Mouse (Mus musculus) cerebellum, postnatal 25 days (tissue): ENCODE results near the gene Bsn.

Experiments used
- DNase-seq, 2 experiments: peaks; one replicate each; pipeline ENCODE4 v3.0.0; 2021; ENCODE audit warnings: mixed read lengths in 2 of 2

Bsn gene

DNA sequence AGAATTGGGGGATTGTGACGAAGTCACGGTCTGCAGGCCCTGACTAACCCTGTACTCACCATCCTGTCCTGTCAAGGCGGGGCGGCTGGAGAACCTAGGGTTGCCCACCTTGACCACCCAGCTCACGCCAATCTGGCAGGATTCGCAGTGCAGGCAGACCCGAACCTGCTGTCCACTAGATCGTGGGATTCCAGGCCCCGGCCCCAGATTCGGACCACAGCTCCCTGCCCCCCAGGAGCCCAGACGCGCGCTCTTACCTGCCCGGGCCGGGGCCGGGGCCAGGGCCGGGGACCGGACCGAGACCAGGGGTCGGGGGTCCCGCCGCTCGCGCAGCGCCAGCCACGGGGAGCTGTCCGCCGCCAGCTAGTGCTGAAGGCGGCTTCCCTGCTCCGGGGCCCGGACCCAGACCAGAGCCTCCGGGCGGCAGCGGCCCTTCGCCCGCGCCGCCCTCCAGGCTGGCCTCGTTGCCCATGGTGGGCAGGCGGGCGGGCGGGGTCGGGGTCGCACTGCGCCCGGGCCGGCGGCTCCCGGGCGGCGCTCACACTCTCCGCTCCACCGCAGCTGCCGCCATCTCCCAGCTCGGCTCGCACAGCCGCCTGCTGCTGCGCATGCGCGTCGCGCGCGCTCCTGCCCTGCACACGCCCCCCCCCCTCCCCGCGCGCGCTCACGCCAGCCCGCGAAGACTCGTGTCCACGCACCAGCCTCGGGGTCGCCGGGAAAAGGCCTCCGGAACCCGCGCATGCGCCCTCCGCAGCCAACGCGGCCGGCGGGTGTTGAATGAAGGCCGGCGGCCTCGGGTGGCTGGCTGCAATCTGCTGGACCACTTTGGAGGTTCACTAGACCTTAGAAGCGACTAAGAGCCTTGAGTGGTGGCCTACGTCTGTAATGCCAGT is at the start of gene Bsn:
Bsn (minus strand) TSS at position 598 of the 893 bp plus-strand sequence.
- peak; percentile 94 to 97 for DNase-seq

DNA sequence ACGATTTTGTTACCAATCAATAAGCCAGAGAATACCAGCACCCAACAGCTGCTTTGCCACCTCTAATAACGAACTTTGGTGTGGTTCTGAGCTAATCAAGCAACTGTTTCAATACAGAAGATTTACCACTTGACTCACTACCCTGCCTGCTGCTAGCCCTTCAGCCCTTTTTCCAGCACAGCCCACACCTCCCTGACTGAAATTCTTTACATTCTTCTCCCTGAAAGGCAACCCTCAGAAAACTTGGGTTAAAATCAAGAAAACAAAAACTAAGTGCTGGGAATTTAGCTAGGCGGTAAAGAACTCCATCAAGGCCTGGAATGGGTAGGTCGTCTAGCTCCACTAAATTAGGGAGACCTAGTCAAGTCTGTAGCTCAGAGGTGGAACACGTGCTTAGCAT is 49.8 kb upstream of the Bsn start:
- DNase-seq: no peak

DNA sequence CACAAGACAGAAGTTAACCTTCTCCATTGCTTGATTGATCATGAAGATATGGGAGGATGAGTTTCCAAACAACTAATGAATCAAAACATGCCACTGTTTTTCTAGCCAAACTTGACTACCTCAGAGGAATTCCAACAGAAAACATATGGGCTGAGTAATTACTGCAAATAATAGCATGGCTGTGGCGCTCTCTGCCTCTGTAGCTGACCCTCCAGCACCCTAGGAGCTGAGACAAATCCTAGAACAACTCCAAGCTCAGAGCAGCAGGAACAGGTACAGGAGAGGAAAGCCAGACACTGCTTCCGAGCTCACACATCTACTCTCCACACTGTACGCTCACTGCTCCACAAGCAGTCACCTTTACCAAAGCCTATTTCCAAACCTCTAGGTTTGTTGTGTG is 48.6 kb upstream of the Bsn start:
- DNase-seq: no peak

DNA sequence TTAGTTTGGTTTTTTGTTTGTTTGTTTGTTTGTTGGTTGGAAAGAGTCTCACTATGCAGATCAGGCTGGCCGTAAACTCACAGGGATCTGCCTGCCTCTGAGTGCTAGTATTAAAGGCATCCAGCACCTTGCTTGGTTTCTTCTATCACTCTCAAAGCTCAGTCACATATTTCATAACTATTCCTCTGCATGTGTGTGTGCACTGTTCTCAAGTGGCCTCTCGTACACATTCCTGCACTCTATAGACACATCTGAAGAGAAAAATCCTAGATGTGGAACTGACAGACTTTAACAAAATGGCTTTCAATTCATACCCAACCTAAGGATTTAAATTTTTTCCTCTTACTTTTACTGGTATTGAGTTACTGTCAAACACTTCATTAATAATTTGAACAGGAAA is 48.2 kb upstream of the Bsn start:
- DNase-seq: no peak

DNA sequence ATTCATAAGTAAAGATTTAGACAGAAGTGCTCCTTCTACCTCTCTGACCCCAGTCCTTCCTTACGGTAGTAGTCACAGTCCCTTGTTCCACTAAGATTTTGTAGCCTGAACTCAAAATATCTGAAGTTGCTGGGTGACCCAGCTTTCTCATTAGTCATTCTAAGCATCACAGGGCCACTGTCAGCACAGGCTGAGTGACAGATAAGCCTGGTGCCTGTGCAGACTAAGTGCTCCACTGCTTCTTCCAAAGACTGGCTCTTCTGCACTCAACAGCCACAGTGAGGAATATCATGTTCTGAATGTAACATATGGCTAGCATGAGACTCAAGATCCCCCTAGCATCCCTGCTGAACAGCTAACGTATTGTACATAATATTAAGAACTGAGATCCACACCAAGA is 44.5 kb upstream of the Bsn start:
- no peak for DNase-seq

DNA sequence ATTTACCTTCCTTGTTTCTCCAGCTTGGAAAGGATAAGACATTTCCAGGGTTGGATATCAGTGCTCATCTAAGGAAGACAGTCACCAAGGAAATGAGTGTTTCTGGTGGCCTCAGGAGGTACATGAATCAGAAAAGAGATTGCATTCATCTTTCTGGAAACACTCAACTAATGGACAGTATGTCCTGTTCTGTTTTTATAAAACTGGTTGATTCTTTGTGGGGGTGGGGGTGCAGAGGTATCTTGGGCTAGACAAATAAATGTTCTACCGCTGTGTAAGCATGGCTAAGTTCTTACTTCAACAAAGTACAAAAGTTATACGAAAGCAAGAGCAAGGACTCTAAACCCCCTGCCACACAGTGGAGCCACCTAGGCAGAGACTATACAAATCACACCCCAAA is 42.7 kb upstream of the Bsn start:
- DNase-seq: no peak

DNA sequence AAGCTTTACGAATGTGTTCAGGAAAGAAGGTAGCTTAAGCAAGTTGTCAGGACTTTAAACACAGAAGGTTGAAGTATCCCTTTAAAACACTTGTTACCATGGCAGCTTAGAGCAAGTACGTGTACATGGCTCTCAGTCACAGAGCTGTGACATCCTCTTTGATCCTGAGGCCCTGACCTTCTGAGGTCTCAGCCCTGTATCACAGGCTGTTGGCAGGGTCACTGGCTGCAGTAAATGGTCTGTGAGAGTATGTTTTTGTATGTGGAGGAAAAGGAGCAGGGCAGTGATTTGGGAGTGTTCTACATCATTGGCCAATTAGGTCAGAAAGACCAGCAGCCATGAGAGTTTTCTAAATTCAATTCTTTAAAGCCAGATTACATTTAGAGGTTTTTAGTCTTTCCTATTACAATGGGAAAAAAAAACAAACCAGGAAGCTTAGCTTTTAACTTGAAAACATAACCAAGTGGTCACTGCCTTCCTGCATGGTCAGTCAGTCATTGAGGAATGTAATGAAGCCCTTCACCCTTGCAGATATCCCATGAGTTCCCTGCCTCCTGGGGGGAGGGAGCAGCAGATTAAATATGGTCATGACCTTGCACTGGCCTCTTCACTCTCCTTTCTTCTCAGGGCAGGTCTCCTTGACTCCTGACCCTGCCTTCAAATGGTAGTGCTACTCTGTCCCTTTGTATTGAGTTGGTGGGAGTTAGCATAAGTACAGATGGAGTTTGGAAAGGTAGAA is 37.9 kb upstream of the Bsn start:
- DNase-seq: no peak

DNA sequence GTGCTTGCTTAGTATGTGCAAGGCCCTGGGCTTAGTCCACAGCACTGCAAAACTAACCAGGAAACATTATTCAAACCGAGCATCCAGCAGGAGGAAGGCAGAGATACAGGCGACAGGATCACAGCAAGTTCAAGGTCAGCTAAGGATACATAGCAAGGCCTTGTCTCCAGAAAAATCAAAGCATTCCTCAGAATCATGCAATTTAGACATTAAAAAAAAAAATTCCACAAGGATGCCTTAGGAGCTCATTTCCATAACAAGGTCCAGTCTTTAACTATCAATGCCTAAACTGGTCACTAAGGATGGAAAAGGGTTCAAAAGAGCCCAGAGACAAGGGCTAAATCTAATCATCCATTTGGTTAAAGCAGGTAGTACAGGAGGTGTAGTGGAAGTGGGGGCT is 35.0 kb upstream of the Bsn start:
- no peak for DNase-seq

DNA sequence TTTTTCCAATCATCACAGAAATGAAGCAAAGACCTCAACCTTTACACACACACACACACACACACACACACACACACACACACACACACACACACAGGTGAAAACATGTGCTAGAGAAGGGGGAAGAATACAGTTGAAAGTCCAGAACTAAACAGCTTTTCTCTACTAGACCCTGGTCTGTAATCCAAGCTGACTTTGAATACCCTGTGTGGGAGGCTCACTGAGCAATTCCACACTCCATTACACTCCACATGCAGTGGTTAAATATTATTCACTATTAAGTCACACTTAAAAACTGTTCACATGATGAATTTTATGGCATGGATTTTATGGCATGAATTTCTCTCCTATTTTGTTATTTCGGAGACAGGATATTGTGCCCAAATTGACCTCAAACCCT is 33.4 kb upstream of the Bsn start:
- DNase-seq: no peak

DNA sequence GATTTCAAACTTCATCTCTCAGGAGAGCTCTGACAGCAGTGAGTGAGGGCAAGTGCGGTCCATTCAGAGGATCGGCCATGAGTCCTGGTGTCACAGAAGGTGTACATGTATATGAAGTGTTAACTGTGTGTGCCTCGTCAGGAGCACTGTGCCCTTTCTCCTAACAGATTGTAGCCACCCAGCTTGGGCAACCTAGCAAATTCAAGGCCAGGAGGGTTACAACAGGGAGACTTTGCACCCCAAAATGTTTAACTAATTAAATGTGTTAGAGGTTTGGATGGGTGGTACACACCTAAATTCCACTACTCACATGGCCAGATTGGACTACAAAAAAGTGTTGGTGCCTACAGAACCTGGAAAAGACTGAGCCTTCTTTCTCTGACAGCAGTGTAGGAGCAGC is 31.4 kb upstream of the Bsn start:
- DNase-seq: no peak

DNA sequence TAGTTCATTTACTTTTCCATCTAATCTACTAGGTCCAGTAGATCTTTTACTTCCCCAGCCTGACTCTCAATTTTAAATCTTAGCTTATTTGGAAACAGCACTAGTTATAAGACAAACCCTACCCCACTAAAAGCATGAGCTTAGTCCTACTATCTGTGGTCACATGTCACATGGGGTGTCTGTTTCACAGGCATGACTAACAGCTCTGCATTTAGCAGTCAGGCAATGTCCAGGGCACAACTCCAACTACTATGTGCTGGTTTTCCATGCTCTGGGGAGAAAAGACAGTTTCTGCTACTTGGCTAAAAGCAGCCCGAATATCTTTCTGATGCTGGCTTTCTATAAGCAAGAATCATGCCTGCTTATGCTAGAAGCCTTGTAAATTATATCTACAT is 30.2 kb upstream of the Bsn start:
- peak in 1 of 2 experiments; percentile 50 for DNase-seq

DNA sequence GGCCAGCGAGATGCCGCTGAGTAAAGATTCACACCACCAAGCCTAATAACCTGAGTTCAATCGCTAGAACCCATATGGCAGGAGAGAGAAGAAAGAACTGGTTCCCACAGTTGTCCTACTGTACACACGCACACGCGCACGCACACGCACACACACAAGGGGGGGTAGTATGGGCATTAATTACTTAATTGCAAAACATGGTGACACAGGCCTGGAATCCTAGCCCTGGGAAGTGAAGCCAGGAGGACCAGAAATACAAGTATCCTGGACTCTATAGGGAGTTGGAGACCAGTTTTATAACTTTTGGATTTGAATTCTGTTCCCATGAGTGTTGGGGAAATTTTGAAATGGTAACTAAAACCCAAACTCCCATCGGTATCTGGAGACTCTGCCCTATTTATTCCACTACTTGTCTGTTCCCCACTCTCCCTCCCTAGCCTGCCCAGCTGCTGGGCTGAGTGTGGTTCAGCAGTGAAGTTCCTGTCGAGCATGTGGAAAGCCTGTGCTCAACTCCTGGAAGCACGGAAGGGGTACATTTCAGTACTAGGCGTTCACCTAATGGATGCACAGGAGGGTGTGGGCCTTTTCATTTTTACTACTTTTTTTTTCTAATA is 29.7 kb upstream of the Bsn start:
- DNase-seq: no peak

DNA sequence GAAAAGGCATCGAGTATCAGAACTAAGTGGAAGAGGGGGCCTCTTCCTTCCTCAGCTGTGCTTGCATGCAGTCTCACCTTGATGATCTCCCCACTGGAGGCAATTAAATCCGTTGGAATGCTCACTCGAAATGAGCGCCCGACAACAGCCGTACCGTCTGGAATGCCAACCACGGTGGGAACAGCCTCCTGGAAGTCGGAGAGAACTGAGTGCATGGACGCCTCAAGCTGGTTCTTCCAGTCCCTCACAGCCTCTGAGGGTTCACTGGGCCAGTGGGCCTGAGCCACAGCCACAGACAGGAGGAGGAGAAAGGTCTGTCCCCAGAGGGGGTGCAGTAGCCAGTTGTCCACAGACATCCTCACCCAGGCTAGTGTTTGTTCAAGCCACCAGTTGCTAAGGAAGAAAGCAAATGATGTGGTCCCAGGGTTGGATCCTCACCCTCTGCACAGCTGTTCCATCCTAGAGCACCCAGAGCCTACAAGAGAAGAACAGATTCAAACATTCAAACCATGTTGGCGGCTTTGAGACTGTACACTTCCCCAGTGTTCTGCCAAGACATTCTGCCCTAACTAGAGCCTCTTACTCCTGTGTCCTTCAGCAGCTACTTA is 27.9 kb upstream of the Bsn start:
- no peak for DNase-seq

DNA sequence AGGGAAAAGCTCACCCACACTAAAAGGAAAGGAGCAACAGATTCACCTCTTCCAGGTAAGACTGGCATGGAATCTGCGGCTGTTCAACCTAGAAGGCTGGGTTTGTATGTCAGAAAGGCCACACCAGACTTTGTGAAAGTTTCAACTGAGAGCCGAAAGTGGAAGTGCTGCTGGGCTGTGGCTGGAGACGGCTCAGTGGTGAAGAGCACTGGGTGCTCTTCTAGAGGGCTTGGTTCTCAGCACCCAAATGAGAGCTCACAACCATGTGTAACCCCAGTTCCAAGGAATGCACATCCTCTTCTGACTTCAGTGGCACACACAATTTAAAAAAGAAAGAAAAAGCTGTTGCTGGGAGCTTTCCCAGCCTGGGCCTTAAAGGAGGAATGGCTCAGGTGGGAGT is 27.2 kb upstream of the Bsn start:
- no peak for DNase-seq

DNA sequence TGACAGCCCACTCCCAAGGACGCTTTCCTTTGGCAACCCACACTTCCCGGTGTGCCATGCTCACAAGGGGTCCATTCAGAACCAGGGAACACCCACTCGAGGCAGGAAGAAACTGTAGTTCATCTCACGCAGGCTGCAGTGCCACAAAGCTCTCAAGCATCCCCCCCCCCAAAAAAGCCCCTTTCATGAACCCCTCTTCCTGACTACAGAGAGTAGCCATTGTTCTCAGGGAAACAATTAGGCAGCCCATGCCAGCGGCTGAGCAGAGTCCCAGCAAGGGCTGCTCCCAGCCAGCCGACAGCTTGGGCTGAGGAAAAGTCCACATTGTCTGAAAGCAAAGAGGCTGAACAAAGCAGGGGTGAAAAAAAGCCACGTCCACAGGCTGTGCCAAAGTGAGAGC is 22.9 kb upstream of the Bsn start:
- no peak for DNase-seq

DNA sequence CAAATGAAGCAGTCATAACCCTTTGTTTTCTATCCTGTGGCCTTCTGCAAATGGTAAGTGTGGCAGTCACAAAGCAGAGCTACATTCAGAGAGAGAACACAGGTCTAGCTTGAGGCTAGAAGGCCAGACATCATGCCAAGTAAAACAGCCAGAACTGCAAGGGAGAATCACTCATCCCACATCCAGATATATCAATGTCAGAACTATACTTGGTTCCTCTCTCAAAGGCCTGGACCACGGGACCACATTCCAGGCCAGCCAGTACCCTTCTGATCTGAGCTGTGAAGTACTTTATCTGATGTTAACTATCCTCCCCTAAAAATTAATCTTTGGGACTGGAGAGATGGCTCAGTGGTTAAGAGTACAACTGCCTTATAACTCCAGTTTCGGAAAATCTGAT is 22.2 kb upstream of the Bsn start:
- DNase-seq: no peak

DNA sequence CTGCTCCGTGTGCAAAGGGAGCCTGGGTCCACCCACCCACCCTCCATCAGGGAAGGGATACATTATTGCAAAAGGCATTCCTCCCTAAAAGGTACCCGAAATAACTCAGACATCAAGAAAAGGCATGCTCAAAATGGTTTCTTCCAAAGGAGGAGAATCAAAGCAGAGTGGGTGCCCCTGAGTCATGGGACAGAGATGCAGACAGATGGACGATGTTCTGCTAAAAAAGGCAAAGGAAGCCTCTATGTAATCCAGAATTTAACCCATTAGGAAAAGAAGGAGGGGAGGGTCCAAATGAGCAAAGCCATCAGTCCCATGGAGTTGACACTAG is 15.4 kb upstream of the Bsn start:
- DNase-seq: no peak

DNA sequence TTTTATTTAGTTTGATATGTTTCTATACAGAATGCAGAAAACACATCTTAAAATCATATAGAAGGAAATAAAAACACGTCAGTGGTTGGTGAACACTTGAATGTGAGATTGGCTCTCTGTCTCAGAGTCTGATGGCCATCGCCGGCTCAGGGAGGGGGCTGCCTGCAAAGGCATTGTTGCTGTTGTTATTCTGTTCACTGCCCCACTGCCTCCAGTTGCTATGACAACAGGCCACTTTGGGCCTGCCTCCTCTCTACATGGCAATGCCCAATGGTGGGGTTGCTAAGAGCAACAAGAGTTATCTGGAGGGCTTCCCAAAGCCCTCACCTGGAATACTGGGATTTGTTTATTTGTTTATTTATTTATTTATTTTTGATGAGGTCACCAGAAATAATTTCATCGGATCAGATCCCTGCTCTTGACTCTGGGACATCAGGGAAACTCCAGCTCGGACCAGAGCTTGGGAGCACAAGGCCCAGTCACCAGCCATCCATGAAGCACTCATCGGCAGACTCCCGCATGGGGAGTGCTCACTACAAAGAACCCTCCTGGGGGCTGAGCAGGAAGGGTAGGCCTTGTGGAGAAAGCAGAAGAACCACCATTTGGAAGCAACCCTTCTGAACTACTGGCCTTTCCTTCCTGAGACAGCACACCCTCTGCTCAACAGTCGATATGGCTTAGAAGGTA is 14.8 kb upstream of the Bsn start:
- DNase-seq: no peak

DNA sequence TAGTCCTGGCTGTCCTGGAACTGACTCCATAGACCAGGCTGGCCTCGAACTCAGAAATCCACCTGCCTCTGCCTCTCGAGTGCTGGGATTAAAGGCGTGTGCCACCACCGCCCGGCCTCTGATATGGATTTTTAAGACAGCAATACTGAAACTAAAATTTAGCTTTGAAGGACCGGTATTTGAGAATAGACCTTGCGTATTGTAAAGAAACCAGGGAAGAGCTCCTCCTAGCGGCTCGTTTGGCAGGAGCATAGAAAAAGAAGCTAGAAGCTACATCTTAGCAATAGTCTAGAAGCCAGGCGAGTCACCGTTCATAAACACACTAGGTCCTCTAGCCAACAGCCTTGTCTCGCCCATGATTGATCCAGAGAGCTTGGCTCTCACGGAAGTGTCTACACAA is 12.8 kb upstream of the Bsn start:
- peak; percentile 80 to 89 for DNase-seq

DNA sequence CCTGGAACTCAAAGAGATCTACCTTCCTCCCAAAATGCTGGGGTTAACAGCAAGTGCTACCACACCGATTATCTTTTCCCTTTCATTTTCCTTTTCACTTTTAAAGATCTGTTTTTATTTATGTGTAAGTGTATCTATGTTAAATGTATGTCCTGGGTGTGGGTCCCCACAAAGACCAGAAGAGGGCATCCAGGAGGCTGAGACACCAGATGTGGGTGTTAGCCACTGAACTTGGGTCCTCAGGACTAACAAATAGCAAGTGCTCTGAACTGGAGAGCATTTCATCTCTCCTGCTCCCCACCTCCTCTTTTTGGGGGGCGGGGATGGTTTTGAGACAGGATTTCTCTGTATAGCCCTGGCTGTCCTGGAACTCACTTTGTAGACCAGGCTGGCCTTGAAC is 12.0 kb upstream of the Bsn start:
- no peak for DNase-seq

DNA sequence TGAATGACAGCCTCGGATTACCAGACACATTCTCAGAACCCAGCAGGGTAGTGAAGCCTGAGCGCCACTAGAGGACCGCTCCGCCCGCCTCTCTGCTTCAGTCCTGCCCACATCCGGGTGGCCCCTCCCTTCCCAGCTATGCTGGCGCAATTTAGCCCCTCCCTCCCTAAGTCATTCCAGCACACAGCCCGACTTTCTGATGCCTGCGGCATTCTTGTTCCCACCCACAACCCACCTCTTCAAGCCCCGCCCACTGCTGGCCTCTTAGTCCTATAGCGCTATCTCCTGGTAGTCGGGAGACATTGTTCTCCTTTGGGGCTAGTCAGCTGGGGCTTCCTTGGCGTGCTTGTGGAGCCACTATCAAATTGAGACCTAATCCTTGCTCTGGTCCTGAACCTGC is 11.0 kb upstream of the Bsn start:
- peak; percentile 91 to 95 for DNase-seq

DNA sequence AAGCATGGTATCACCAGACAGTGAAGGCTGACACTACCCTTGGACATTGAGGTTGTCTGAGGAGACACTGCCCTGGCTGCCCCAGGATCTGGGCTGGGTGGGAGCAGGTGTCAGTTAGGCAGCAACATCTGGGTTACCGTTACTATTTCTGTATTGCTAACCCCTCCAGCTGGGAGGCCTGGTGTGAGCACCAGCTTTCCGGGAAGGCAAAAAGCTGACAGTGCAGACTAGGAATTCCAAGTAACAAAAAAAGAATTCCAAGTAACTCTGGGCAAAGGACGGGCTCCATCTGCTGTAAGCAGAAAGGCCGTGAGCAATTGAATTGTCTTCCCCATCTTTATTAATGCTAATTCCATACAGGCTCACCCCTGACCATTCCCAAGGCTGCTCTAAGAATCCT is 8.4 kb upstream of the Bsn start:
- DNase-seq: no peak
